Comparison of ENCODE assay signal across 8 mouse cellular contexts in genomic region chr11:16871120-16871519, GRCm38 (mm10).
DNase-seq lines count a peak whose midpoint lies in the region; ATAC-seq and TF ChIP-seq lines count a peak whose summit lies in the region.

No protein-coding gene starts in this region.

- peaks cover 73% of the 10 kb centered on the region for H3K27me3 ChIP-seq in heart, embryonic 12.5 days (replicated peaks)
- no peaks in the 10 kb centered on the region for H3K27me3 ChIP-seq in liver, postnatal 0 days (ENCODE audit: insufficient read depth, low read length)
- no peaks in the 10 kb centered on the region for H3K27me3 ChIP-seq in stomach, postnatal 0 days (ENCODE audit: control insufficient read depth, insufficient read depth, low read length)
- peaks cover 73% of the 10 kb centered on the region for H3K27me3 ChIP-seq in heart, embryonic 10.5 days (ENCODE audit: insufficient read depth, poor library complexity, severe bottlenecking)

- H3K4me2 ChIP-seq in heart, embryonic 12.5 days: no peak overlapping the region
- no peak overlapping the region for H3K4me2 ChIP-seq in liver, postnatal 0 days (ENCODE audit: low read depth, low read length)
- no peak overlapping the region for H3K4me2 ChIP-seq in stomach, postnatal 0 days (replicated peaks; ENCODE audit: low read depth)

- peak; percentile 39 for DNase-seq in heart, postnatal 4 days
- DNase-seq in CD8-positive naive resting alpha-beta T cell, adult 2 months (ENCODE audit: low read depth in 2 of 2, low spot score in 2 of 2): peak; percentile 18 to 45
- peak; percentile 3 for DNase-seq in c-Kit-positive CD71-positive TER-119-negative erythroid progenitor cells, embryonic 14.5 days (ENCODE audit: low read depth)
- peak; percentile 64 for DNase-seq in induced T-regulatory cell, adult 2 months (ENCODE audit: low read depth)
- peak; percentile 54 for DNase-seq in liver, postnatal 0 days
- peak; percentile 83 for DNase-seq in stomach, postnatal 0 days (ENCODE audit: low spot score)
- DNase-seq in heart, embryonic 10.5 days (ENCODE audit: low spot score): no peak

- H3K27ac ChIP-seq in heart, embryonic 12.5 days (ENCODE audit: poor library complexity, severe bottlenecking): no peak overlapping the region
- no peak overlapping the region for H3K27ac ChIP-seq in liver, postnatal 0 days (ENCODE audit: low read depth)
- no peak overlapping the region for H3K27ac ChIP-seq in stomach, postnatal 0 days (replicated peaks)
- H3K27ac ChIP-seq in heart, embryonic 10.5 days: no peak overlapping the region

- no peak for TF ChIP-seq EP300 in liver, postnatal 0 days (IDR thresholded peaks at IDR 0.05; ENCODE audit: low read depth)
- no peak for TF ChIP-seq EP300 in stomach, postnatal 0 days (optimal IDR thresholded peaks at IDR 0.05)

- no peak overlapping the region for H3K4me3 ChIP-seq in heart, embryonic 12.5 days
- no peak overlapping the region for H3K4me3 ChIP-seq in liver, postnatal 0 days (ENCODE audit: low read depth, low read length)
- H3K4me3 ChIP-seq in stomach, postnatal 0 days (ENCODE audit: low read depth, low read length): no peak overlapping the region
- H3K4me3 ChIP-seq in heart, embryonic 10.5 days: no peak overlapping the region

- no peaks in the 10 kb centered on the region for H3K4me1 ChIP-seq in heart, embryonic 12.5 days (replicated peaks)
- H3K4me1 ChIP-seq in liver, postnatal 0 days (ENCODE audit: insufficient read depth): no peaks in the 10 kb centered on the region
- H3K4me1 ChIP-seq in stomach, postnatal 0 days (replicated peaks; ENCODE audit: control insufficient read depth, insufficient read depth): no peaks in the 10 kb centered on the region
- no peaks in the 10 kb centered on the region for H3K4me1 ChIP-seq in heart, embryonic 10.5 days

- WGBS in heart, embryonic 12.5 days: 53% methylated on average over 5 of the region's 5 CpGs
- WGBS in liver, postnatal 0 days (ENCODE audit: insufficient replicate concordance): 62% methylated on average over 5 of the region's 5 CpGs
- WGBS in stomach, postnatal 0 days: 59% methylated on average over 5 of the region's 5 CpGs
- WGBS in heart, embryonic 10.5 days: 57% methylated on average over 5 of the region's 5 CpGs

- no peak for ATAC-seq in heart, embryonic 12.5 days (ENCODE audit: insufficient number of reproducible peaks, low FRiP score)
- ATAC-seq in liver, postnatal 0 days: peak; percentile 51; the same call in 1 of the 2 replicates
- ATAC-seq in stomach, postnatal 0 days (ENCODE audit: low FRiP score, low TSS enrichment): peak; percentile 76

- no peaks in the 10 kb centered on the region for H3K36me3 ChIP-seq in heart, embryonic 12.5 days
- H3K36me3 ChIP-seq in liver, postnatal 0 days (replicated peaks; ENCODE audit: insufficient read depth, low read length): peaks cover 28% of the 10 kb centered on the region
- H3K36me3 ChIP-seq in stomach, postnatal 0 days (ENCODE audit: control insufficient read depth, insufficient read depth, low read length): peaks cover 9% of the 10 kb centered on the region; the same call in 1 of the 2 replicates
- no peaks in the 10 kb centered on the region for H3K36me3 ChIP-seq in heart, embryonic 10.5 days

- no peak overlapping the region for H3K9ac ChIP-seq in heart, embryonic 12.5 days
- H3K9ac ChIP-seq in liver, postnatal 0 days (replicated peaks): no peak overlapping the region
- H3K9ac ChIP-seq in stomach, postnatal 0 days (ENCODE audit: low read length): no peak overlapping the region

- no peaks in the 10 kb centered on the region for H3K9me3 ChIP-seq in heart, embryonic 12.5 days (replicated peaks)
- H3K9me3 ChIP-seq in liver, postnatal 0 days (ENCODE audit: low read length): no peaks in the 10 kb centered on the region
- H3K9me3 ChIP-seq in stomach, postnatal 0 days (ENCODE audit: control insufficient read depth, low read length): no peaks in the 10 kb centered on the region
- H3K9me3 ChIP-seq in heart, embryonic 10.5 days: no peaks in the 10 kb centered on the region

- peak; percentile 62 for TF ChIP-seq CTCF in liver, postnatal 0 days (IDR thresholded peaks at IDR 0.05; ENCODE audit: low read depth)
- TF ChIP-seq CTCF in stomach, postnatal 0 days (IDR thresholded peaks at IDR 0.05; ENCODE audit: low read depth): peak; percentile 79
